Mouse (Mus musculus) bone marrow macrophage, adult 2 months (primary cell): ENCODE data around the gene Nup210.

Source experiments
- CTCF ChIP-seq: IDR thresholded peaks from 2 replicates; pipeline ENCODE4 v1.5.1; 2012; ENCODE audit warnings: low read depth, mild to moderate bottlenecking, low read length, moderate library complexity
- POLR2A ChIP-seq: IDR thresholded peaks from 2 replicates; pipeline ENCODE4 v1.6.1; 2012; ENCODE audit warnings: mild to moderate bottlenecking, low read depth, low read length, borderline replicate concordance

- TF ChIP-seq CTCF (no peak), POLR2A (no peak)
Observed at GRCm38 (mm10) chr6:91118526-91118925, 1.9 kb upstream of the Nup210 start.
